Mouse (Mus musculus): ENCODE data around the gene Isca2.

- TF ChIP-seq REST (IDR thresholded peaks at IDR 0.05; ENCODE audit: insufficient read depth, insufficient read length) (no peak), MAX (IDR thresholded peaks at IDR 0.05; ENCODE audit: low read depth) (no peak), MYOD1 (IDR thresholded peaks at IDR 0.05; ENCODE audit: control insufficient read depth in 1 of 3, insufficient read length in 2 of 3, low read depth in 2 of 3) (no peak), USF1 (IDR thresholded peaks at IDR 0.05; ENCODE audit: low read depth) (no peak), POLR2A (IDR thresholded peaks at IDR 0.05; ENCODE audit: insufficient read length, low read depth) (no peak), E2F4 (IDR thresholded peaks at IDR 0.05; ENCODE audit: insufficient read depth) (no peak), TCF12 (IDR thresholded peaks at IDR 0.05; ENCODE audit: insufficient read depth, poor library complexity, severe bottlenecking) (no peak), CEBPB (IDR thresholded peaks at IDR 0.05; ENCODE audit: insufficient read depth, poor library complexity, severe bottlenecking) (no peak), POLR2AphosphoS2 (IDR thresholded peaks at IDR 0.05; ENCODE audit: insufficient read length, low read depth) (no peak), SRF (IDR thresholded peaks at IDR 0.05; ENCODE audit: control insufficient read depth, insufficient read length, low read depth) (no peak), MYOG (IDR thresholded peaks at IDR 0.05; ENCODE audit: control insufficient read depth in 1 of 3, insufficient read depth in 1 of 3, insufficient read length in 2 of 3, low read depth in 2 of 3) (no peak)
Observed at GRCm38 (mm10) chr12:84769624-84770023, 3.4 kb upstream of the Isca2 start.
